Comparison of ENCODE assay signal across 8 mouse cellular contexts in the genomic region with DNA sequence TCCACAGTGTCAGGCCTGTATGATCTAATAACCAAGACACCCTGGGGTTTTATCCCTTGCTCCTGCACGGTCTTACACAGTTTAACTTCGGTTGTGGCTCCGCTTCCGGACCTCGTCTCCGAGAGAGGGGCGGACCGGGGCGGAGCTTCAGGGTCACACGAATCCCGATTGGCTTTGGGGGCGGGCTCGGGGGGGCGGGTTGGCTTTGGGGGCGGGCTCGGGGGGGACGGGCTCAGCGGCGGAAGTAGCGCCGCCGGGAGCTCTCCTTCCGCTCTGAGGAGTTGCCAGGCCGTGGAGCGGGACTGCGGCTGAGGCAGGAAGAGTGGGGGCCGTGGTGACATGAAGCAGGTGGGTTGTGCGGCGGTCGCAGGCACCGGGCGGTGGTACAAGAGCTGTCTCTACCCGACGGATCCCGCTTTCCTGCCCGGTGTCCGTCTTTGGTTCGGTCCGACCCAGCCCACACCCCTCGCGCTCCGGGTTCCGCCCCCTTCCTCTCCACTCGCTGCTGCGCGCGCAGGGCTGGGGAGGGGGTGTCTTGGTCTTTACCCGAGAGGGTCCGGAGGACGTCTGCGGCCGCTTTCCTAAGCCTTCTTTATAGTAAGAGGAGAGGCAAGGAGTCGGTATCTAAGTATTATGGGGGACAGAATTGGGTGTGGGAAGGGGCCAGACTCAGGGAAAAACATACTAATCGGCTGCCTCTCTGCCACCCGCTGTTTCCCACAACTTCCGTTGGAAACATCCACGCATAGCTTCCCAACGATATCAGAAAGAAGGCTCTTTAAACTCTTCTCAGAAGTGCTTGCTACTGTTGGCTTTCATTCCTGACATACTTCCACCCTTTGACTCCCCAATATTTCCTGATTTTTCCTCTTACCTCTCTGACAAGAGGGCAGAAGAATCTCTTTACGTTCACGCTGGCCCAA. TPM values are rescaled to one million over a fixed set of nuclear protein-coding genes. Genes with fewer than 3 reads are reported as not detected.
A peak's percentile ranks its signal among the peaks of the same experiment; 100 is the strongest.
DNase-seq lines count a peak whose midpoint lies in the region; ATAC-seq lines count a peak whose summit lies in the region.

A gene (plus strand): TSS at position 208 of the 923 bp plus-strand sequence.

- H3K9ac ChIP-seq in midbrain, embryonic 11.5 days (ENCODE audit: low read length), result peak within 1 kb of the TSS; percentile 81

- peaks cover 33% of the 10 kb centered on the region for H3K4me1 ChIP-seq in midbrain, embryonic 11.5 days (ENCODE audit: control insufficient read depth, insufficient read depth, low read length)

- peak; percentile 85 for ATAC-seq in inflammation-experienced regulatory T-cells, adult 6 months
- peak; percentile 88 for ATAC-seq in midbrain, embryonic 11.5 days (ENCODE audit: low FRiP score)

- peak within 1 kb of the TSS; percentile 71 for H3K27ac ChIP-seq in midbrain, embryonic 11.5 days (ENCODE audit: low read depth, low read length)

- peaks cover 6% of the 10 kb centered on the region; the same call in 1 of the 2 replicates for H3K27me3 ChIP-seq in midbrain, embryonic 11.5 days (ENCODE audit: control insufficient read depth, insufficient read depth, low read length)

- DNase-seq in adrenal gland, adult 2 months, result peak; percentile 92
- DNase-seq in embryo, embryonic 10 days (ENCODE audit: low spot score), result peak; percentile 92
- peak; percentile 89 for DNase-seq in gastrocnemius, postnatal 25 days
- peak; percentile 92 for DNase-seq in left cerebral cortex, postnatal 4 days
- DNase-seq in midbrain, embryonic 11.5 days (ENCODE audit: low spot score, missing footprints), result peak; percentile 99
- DNase-seq in right cerebral cortex, postnatal 4 days, result peak; percentile 87
- DNase-seq in yolk sac, embryonic 10.5 days (ENCODE audit: low spot score), result peak; percentile 92

- intact Hi-C loops in left cerebral cortex, postnatal 4 days (cut with DNase I), result no loop called here

- H3K9me3 ChIP-seq in midbrain, embryonic 11.5 days (ENCODE audit: control insufficient read depth, low read length), result no peaks in the 10 kb centered on the region

- peak within 1 kb of the TSS; percentile 77 for H3K4me3 ChIP-seq in midbrain, embryonic 11.5 days (ENCODE audit: low read depth, low read length)

- H3K36me3 ChIP-seq in midbrain, embryonic 11.5 days (ENCODE audit: control insufficient read depth, insufficient read depth, low read length), result no peaks in the 10 kb centered on the region

- 1% methylated on average over 58 of the region's 60 CpGs for WGBS in midbrain, embryonic 11.5 days

- H3K4me2 ChIP-seq in midbrain, embryonic 11.5 days, result peak within 1 kb of the TSS; percentile 85

RNA-seq across cellular contexts. Expression of the gene that starts here (rescaled TPM):
- total RNA-seq in adrenal gland, adult 2 months (2021), result 10 to 100 TPM; 20.8 to 23.5 TPM
- polyA plus RNA-seq in adrenal gland, adult 2 months (2012; rRNA removed), result 65.3 and 67.8 TPM in 2 replicates
- total RNA-seq in gastrocnemius, postnatal 25 days (2021), result 10 to 100 TPM in 1 of 2 experiments, 1 to 10 TPM in 1; 9.6 to 11.8 TPM
- polyA plus RNA-seq in inflammation-experienced regulatory T-cells, adult 6 months (2017; shearing (Covaris generic)), result 10 to 100 TPM; 38.5 to 42.1 (median 40.3) TPM
- total RNA-seq in left cerebral cortex, postnatal 4 days (2021), result 10 to 100 TPM; 21.3 to 26.0 TPM
- 39.7 and 41.5 TPM in 2 replicates for polyA plus RNA-seq in midbrain, embryonic 11.5 days (2014; fragmentation: Nextera tagmentation; extraction: Ambion mirVana)

Comparison
In these comparisons a context has a peak if more than half of its experiments do, and no peak if none do; other contexts are left out.
1. Peak in every context shown above with its lines: DNase-seq, ATAC-seq, H3K4me3 ChIP-seq and H3K27ac ChIP-seq.